Mouse (Mus musculus): ENCODE results near the gene Dlg2. TPM values are rescaled to one million over a fixed set of nuclear protein-coding genes. Genes with fewer than 3 reads are reported as not detected.

Gene Dlg2
- total RNA-seq, 1 experiment from 2014 or later = 71.9 TPM

GRCm38 (mm10) chr7:90539481-90540402, 63.3 kb downstream of the Dlg2 start:
- peak; percentile 3 for DNase-seq

DNA sequence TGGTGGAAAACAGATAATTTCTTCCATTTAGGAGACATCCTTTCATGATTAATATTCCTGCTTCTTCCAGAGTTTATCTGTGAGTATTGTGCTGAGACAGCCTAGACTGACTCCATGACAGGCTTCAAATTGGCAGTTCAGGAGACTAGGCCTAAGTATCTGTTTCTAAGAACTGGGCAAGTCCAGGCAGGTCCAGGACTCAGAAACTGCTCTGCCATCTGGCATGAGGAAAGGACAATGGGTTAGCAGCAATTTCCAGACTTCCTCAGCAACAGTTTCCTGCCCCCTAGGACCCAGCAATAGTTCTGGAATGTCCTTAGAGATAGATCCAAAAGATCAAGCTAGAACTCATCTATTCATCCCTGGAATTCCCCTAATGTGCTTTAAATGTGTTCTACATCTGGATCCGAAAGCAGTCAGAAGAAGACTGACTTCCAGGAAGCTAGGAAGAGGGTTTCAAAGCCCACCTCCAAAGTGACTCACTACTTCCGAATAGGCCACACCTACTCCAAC, 64.4 kb downstream of the Dlg2 start:
- no peak for DNase-seq

DNA sequence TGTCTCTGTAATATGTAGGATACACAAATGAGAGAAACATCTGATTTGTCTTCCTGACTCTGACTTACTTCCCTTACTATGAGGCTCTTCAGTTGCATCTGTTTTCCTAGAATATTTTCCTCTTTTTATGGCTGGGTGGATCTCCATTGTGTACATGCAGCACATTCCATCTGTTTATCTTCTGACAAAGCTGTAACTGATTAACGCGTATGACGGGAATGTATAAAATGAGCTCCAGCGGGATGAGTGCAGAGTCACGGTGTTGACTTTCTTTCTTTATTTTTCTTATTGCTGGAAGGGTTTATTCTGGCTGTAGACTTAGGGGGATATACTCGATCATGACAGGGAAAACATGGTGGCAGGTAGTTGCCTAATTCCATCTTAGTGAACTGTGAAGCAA, 76.9 kb downstream of the Dlg2 start:
- no peak for DNase-seq

DNA sequence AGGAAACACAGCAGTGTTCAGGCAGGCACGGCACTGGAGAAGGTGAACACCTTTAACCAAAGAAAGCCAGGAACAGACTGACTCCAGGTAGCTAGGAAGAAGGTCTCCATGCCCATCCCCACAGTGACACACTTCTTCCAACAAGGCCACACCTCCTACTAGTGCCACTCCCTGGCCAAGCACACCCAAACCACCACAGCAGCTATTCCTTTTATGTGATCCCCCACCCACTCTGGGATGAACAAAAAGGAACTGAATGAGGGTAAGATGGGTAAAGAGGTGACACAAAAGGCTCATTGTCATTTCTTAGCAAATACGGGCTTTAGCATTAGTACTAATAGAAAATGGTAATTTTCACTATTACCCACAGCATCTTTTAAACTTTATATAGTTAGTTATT, 77.9 kb downstream of the Dlg2 start:
- DNase-seq = no peak

- DNase-seq = no peak
These were observed 92.7 kb downstream of the Dlg2 start for GRCm38 (mm10) chr7:90569130-90569529.

DNA sequence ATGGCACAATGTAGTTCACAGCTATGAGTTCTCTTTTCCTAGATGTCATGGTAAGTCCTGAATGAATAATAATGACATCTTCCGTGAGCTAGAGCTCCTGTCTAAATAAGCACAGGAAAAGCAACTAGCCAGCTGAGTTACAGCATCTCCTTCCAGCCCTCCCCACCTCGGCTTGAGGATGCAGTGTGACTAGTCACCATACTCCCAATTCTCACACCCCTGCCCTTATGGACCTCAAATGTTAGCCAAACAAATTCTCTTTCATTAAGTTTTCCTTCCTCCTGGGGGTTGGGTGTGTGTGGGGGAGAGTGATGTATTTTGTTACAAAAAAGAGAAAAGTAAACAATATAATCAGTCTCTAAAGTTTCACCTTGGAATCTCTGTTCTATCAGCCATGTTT, 111.3 kb downstream of the Dlg2 start:
- DNase-seq = no peak

DNA sequence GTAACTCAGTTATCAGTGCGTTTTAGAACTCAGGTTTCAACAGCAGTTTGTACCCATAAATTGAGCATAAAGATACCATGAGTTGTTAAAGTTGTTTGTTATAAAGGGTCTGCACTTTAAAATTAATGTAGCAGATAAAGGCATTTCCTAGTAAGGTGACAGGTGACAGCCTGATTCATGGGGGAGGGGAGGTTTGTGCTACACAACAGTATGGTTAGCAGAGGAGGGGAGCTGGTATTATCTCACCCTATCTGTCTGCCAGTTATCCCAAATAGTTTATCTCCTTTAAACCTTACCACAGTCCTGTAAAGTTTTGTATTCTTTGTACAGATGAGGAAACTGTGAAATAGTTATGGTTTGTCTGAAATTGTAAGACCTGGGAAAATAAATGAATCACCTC, 111.8 kb downstream of the Dlg2 start:
- DNase-seq = no peak

DNA sequence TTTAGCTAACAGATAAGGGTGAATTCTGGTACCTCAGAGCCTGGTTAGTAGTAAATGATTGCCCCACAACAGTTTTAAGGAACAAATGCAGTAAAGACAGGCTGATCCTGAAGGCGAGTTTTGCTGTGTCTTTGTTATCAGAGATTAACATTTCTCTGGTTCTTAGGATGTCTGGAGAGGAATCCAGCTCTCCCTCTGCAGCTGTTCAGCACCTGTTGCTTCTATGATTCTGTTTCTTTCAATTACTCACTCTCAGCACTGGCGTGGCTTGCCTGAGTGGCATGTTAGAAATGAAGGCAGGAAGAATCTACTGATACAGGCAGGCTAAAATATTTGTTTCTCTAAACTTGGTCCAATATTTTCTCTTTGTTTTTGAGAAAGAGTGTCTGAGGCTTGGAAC, 133.3 kb downstream of the Dlg2 start:
- DNase-seq = no peak

DNA sequence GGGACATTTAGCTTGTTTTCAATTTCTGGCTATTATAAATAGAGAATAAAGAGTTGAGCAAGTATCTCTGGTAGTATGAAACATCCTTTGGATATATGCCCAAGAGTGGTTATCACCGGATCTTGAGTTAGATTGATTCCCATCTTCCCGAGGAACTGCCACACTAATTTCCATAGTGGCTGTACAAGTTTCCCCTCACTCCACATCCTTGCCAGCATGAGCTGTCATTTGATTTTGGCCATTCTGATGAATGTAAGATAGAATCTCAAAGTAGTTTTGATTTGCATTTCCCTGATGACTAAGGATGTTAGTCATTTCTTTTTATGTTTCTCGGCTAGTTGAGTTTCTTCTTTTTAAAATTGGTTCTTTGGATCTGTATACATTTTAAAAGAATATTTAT, 154.1 kb downstream of the Dlg2 start:
- no peak for DNase-seq

DNA sequence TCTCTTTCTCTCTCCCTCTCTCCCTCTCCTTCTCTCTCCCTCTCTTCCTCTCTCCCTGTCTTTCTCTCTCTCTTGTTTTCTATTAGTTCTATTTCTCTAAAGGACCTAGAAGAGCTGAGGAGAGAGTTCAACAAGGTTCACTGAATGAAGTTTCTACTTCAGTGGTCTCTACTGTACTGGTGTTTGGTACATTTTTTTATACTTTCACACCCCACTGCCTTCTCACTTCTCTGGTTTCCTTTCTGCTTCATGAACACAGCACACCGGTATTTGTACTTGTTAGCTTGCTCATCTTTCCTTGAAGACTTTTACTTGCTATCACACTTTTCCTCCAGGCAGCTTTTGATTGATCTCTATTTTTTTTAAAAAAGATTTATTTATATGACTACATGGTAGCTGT, 173.0 kb downstream of the Dlg2 start:
- no peak for DNase-seq

- DNase-seq = no peak
These were observed 174.7 kb downstream of the Dlg2 start for GRCm38 (mm10) chr7:90651128-90651527.

GRCm38 (mm10) chr7:90651611-90652010, 175.1 kb downstream of the Dlg2 start:
- no peak for DNase-seq

DNA sequence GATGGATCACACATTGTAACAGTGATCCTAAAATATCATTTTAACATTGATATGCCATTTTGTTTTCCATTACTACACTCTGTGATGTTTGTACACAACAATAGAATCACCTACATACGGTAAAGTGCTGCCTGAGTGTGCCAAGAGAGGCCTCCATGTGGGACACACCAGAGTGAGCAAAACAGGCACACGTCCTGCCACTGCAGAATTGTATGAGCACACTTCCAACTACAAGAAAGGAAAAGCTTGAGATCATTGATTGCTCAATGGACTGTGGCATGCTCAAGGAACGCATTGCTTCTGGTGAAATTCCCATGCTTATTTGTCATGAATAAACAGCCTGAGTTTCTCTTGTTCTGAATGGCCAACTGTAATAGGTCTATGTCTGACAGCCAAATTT, 182.1 kb downstream of the Dlg2 start:
- DNase-seq = no peak

GRCm38 (mm10) chr7:90694050-90694449, 217.6 kb downstream of the Dlg2 start:
- no peak for DNase-seq

- DNase-seq = no peak
These were observed 219.9 kb downstream of the Dlg2 start for GRCm38 (mm10) chr7:90696181-90696950.

GRCm38 (mm10) chr7:90703163-90703852, 226.8 kb downstream of the Dlg2 start:
- no peak for DNase-seq

GRCm38 (mm10) chr7:90703951-90704350, 227.5 kb downstream of the Dlg2 start:
- no peak for DNase-seq

DNA sequence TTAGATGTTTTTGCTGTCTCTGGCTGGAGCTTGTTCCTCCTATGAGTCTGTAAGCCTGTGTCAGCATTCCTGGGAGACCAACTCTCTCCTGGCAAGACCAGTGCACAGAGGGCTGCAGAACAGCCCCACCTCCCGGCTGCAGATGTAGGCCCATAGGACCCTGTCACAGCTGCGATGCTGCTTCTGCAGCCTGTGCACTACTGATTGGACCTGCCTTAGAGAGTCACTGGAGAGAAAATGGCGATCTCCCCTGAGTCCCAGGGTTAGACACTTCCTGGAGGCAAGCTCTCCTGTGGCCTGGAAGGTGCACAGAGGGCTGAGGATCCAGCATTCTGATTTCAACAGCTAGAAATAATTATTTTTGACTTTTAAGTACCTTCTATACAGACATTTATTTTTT, 257.6 kb downstream of the Dlg2 start:
- DNase-seq = no peak

DNA sequence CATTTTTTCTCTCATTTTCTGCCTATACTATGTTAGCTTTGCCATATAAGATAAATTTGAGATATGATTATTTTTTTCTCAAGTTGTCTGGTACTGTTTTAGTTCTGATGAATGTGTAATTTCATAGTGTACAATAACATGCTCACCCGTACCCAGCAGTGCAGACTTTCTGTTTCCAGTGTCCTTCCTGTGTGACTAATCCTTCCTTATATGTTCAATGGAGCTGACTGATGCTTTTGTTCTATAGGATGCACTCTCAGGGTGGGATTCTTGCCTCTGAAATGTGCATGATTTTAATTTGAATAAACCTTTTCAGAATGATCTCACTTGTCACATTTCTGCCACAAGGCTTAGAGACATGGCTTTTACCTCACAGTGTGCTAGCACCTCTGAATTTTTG, 259.9 kb downstream of the Dlg2 start:
- DNase-seq = no peak

- no peak for DNase-seq
These were observed 272.2 kb downstream of the Dlg2 start for GRCm38 (mm10) chr7:90748636-90749035.

- no peak for DNase-seq
These were observed 311.5 kb downstream of the Dlg2 start for GRCm38 (mm10) chr7:90787945-90788344.

DNA sequence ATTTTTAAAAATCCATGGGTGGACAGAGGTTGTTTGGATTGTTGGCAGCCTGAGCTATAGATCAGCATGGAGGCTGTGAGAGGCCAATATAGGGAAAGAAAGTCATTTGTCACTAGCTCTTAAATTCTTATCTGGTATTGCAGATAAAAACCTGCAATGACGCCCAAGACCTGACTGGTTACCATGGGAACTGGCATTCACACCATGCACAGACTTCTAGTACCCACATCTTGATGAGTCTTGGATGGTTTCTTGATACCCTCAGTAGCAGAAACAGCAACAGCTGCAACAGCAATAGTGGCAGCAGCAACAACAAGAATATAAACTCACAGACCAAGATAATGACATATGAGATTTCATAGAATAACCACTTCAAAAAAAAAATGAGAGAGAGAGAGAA, 315.1 kb downstream of the Dlg2 start:
- no peak for DNase-seq

- no peak for DNase-seq
These were observed 349.2 kb downstream of the Dlg2 start for GRCm38 (mm10) chr7:90825640-90826039.

Measured in adrenal gland, postnatal 14 days (tissue).